In the genomic region with DNA sequence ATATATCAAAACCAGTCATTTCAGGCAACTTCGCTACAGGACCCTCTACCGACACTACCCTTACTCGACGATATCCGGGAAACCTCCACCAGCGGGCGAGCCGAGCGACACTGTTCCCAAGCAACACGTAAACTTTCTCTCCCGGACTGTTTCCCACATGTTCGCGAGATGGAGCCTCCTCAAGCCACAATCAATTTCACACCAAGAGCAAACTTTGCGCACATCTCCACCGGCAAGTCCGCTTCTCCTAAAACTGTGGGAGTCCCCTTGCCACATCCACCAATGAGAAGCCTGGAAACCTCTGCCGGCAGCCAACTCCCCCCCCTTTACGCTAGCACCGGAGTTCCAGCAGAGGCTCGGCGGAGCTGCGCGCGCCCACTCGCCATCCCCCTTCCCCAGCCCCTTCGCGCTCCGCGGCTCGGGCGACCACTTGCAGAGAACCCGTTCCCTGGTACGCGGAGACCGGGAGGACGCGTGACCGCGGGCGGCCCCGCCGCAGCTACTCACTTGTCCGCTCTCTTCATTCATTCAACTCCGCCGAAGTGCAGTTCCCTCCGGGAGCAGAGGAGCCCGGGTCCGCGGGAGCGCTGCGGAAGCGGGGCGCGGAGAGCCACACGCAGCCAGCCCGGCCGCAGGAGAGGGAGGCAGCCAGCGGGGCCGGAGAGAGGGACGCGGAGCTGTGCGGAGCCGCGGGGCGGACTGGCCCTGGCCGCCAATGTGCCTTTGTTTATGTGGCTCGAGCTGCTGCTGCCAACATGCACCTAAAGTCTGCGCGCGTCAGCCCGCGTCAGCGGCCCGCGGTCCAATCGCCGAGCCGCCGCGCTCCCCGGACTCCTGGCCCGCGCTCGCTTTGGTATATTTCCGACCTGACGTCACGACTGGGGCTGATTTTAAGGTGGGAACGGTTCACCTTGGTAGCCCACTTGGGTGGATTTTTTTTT, we compare ENCODE assay signal across 8 mouse cellular contexts. TPM values are rescaled to one million over a fixed set of nuclear protein-coding genes. Genes with fewer than 3 reads are reported as not detected.
DNase-seq lines count a peak whose midpoint lies in the region; ATAC-seq and TF ChIP-seq lines count a peak whose summit lies in the region.

No protein-coding gene starts in this region.

- H3K4me2 ChIP-seq in forebrain, embryonic 15.5 days (replicated peaks): peak overlapping the region; percentile 100
- peak overlapping the region; percentile 90 for H3K4me2 ChIP-seq in lung, embryonic 14.5 days

- H3K27me3 ChIP-seq in forebrain, embryonic 15.5 days: peaks cover 40% of the 10 kb centered on the region
- H3K27me3 ChIP-seq in lung, embryonic 14.5 days (ENCODE audit: insufficient read depth, low read length): peaks cover 46% of the 10 kb centered on the region

- DNase-seq in CD8-positive naive resting alpha-beta T cell, adult 2 months (ENCODE audit: low read depth in 2 of 2, low spot score in 2 of 2): peak; percentile 67 to 68
- DNase-seq in heart, postnatal 25 days (ENCODE audit: low spot score): peak; percentile 75
- DNase-seq in layer of hippocampus, adult 2 months (ENCODE audit: low spot score in 2 of 2): peak; percentile 80 to 82
- peak; percentile 87 for DNase-seq in lung, embryonic 14.5 days
- DNase-seq in thymus, postnatal 10 days (ENCODE audit: low spot score in 2 of 2): peak; percentile 49 to 50

- no peaks in the 10 kb centered on the region for H3K36me3 ChIP-seq in forebrain, embryonic 15.5 days
- H3K36me3 ChIP-seq in lung, embryonic 14.5 days (ENCODE audit: insufficient read depth): no peaks in the 10 kb centered on the region

- ATAC-seq in forebrain, embryonic 15.5 days (replicated peaks): peak; percentile 86
- peak; percentile 77 for ATAC-seq in lung, embryonic 14.5 days (ENCODE audit: insufficient read depth)
- peak; percentile 25; the same call in 1 of the 2 replicates for ATAC-seq in neutrophil, adult 5-6 weeks (ENCODE audit: extremely low read depth, insufficient number of reproducible peaks, low FRiP score, poor library complexity, severe bottlenecking)

- intact Hi-C loops in heart, postnatal 25 days (cut with DNase I): loop anchor here (5.0 kb wide), 3 partner anchors 188 to 243 kb away; no protein-coding TSS in a partner anchor

- TF ChIP-seq CTCF in layer of hippocampus, adult 2 months (conservative IDR thresholded peaks at IDR 0.05): no peak
- no peak for TF ChIP-seq CTCF in lung, embryonic 14.5 days (IDR thresholded peaks at IDR 0.05; ENCODE audit: low read depth)

- peak overlapping the region; percentile 79 for H3K4me3 ChIP-seq in brown adipose tissue, adult 24 weeks (ENCODE audit: insufficient read depth, low read depth, low read length)
- H3K4me3 ChIP-seq in forebrain, embryonic 15.5 days: peak overlapping the region; percentile 73
- peak overlapping the region; percentile 71 for H3K4me3 ChIP-seq in layer of hippocampus, adult 2 months
- peak overlapping the region; percentile 73 for H3K4me3 ChIP-seq in lung, embryonic 14.5 days (ENCODE audit: low read depth, low read length)

- no peaks in the 10 kb centered on the region for H3K9me3 ChIP-seq in forebrain, embryonic 15.5 days
- H3K9me3 ChIP-seq in lung, embryonic 14.5 days (ENCODE audit: low read depth, low read length): peaks cover 3% of the 10 kb centered on the region; the same call in 1 of the 2 replicates

- H3K4me1 ChIP-seq in brown adipose tissue, adult 24 weeks (ENCODE audit: control insufficient read depth, insufficient read depth, insufficient read length, low read length): no peaks in the 10 kb centered on the region
- peaks cover 44% of the 10 kb centered on the region for H3K4me1 ChIP-seq in forebrain, embryonic 15.5 days
- H3K4me1 ChIP-seq in lung, embryonic 14.5 days (ENCODE audit: insufficient read depth): 0 out of 2 replicates have a peak, but pooled peaks cover 3% of the 10 kb centered on the region

- WGBS in forebrain, embryonic 15.5 days: under 1% methylated on average over 88 of the region's 88 CpGs
- under 1% methylated on average over 78 of the region's 88 CpGs for WGBS in lung, embryonic 14.5 days

- H3K27ac ChIP-seq in brown adipose tissue, adult 24 weeks (replicated peaks; ENCODE audit: low read depth, low read length): peak overlapping the region; percentile 40
- H3K27ac ChIP-seq in forebrain, embryonic 15.5 days (replicated peaks): peak overlapping the region; percentile 65
- peak overlapping the region; percentile 96 for H3K27ac ChIP-seq in layer of hippocampus, adult 2 months
- H3K27ac ChIP-seq in lung, embryonic 14.5 days (ENCODE audit: low read depth): peak overlapping the region; percentile 42; the same call in 1 of the 2 replicates

- peak overlapping the region; percentile 62 for H3K9ac ChIP-seq in forebrain, embryonic 15.5 days (replicated peaks)
- H3K9ac ChIP-seq in lung, embryonic 14.5 days: peak overlapping the region; percentile 65

RNA-seq across cellular contexts. Expression of gene Nr4a2, which starts 9.3 kb away (rescaled TPM):
- polyA plus RNA-seq in brown adipose tissue, adult 24 weeks (2012; ENCODE audit: insufficient read depth, insufficient read length, missing spikeins): 6.0 and 10.7 TPM in 2 replicates
- polyA plus RNA-seq in forebrain, embryonic 15.5 days (2015; fragmentation: Nextera tagmentation; extraction: Ambion mirVana): 22.2 and 31.9 TPM in 2 replicates
- 1 to 10 TPM; 1.3 to 1.8 TPM for total RNA-seq in heart, postnatal 25 days (2021)
- total RNA-seq in layer of hippocampus, adult 2 months (2021): 10 to 100 TPM; 52.5 to 55.0 TPM
- polyA plus RNA-seq in lung, embryonic 14.5 days (2014; fragmentation: Nextera tagmentation; extraction: Ambion mirVana): 5.1 and 5.9 TPM in 2 replicates
- 0.37 TPM in 1 of 2 replicates, not detected in the other for total RNA-seq in neutrophil, adult 5-6 weeks (2017)

Comparison
In these comparisons a context has a peak if more than half of its experiments do, and no peak if none do; other contexts are left out.
1. Peak in every context shown above with its lines: DNase-seq, ATAC-seq, H3K4me3 ChIP-seq and H3K27ac ChIP-seq.
2. H3K27ac ChIP-seq: peak in every context shown above with its lines; median percentile 96 in layer of hippocampus, adult 2 months; 65 in forebrain, embryonic 15.5 days; 42 in lung, embryonic 14.5 days; 40 in brown adipose tissue, adult 24 weeks.
3. ATAC-seq: peak in every context shown above with its lines; median percentile 86 in forebrain, embryonic 15.5 days; 77 in lung, embryonic 14.5 days; 25 in neutrophil, adult 5-6 weeks.
4. RNA of gene Nr4a2, which starts 9.3 kb away (total RNA-seq): 52.5 to 55.0 TPM in layer of hippocampus, adult 2 months; 1.3 to 1.8 TPM in heart, postnatal 25 days and 0.37 TPM in neutrophil, adult 5-6 weeks; every median in the first group is over 10 times any median in the second.